7 mouse cellular contexts compared by ENCODE assay signal in genomic region chr19:6047899-6048166, GRCm38 (mm10). TPM values are rescaled to one million over a fixed set of nuclear protein-coding genes. Genes with fewer than 3 reads are reported as not detected.
DNase-seq lines count a peak whose midpoint lies in the region; ATAC-seq and TF ChIP-seq lines count a peak whose summit lies in the region.

No protein-coding gene starts in this region.

- 89% methylated on average over 8 of the region's 8 CpGs for WGBS in forebrain, embryonic 11.5 days
- WGBS in limb, embryonic 10.5 days = 89% methylated on average over 8 of the region's 8 CpGs
- WGBS in small intestine, adult 2 months = 68% methylated on average over 8 of the region's 8 CpGs

- no peaks in the 10 kb centered on the region for H3K27me3 ChIP-seq in megakaryocyte, embryonic 14.5 days (replicated peaks)
- H3K27me3 ChIP-seq in forebrain, embryonic 11.5 days (ENCODE audit: control insufficient read depth, insufficient read depth, low read length) = no peaks in the 10 kb centered on the region
- H3K27me3 ChIP-seq in limb, embryonic 10.5 days (ENCODE audit: low read depth, poor library complexity, severe bottlenecking) = no peaks in the 10 kb centered on the region
- no peaks in the 10 kb centered on the region for H3K27me3 ChIP-seq in small intestine, adult 2 months (ENCODE audit: control insufficient read depth, insufficient read depth, low read length)

- H3K9ac ChIP-seq in forebrain, embryonic 11.5 days (ENCODE audit: low read length) = peak overlapping the region; percentile 96

- peaks cover 67% of the 10 kb centered on the region for H3K4me1 ChIP-seq in megakaryocyte, embryonic 14.5 days
- peaks cover 12% of the 10 kb centered on the region for H3K4me1 ChIP-seq in forebrain, embryonic 11.5 days (replicated peaks; ENCODE audit: control insufficient read depth, insufficient read depth, low read length)
- peaks cover 24% of the 10 kb centered on the region for H3K4me1 ChIP-seq in limb, embryonic 10.5 days
- peaks cover 7% of the 10 kb centered on the region for H3K4me1 ChIP-seq in small intestine, adult 2 months (ENCODE audit: control insufficient read depth, insufficient read depth, insufficient read length, low read length)

- DNase-seq in forebrain, embryonic 11.5 days (ENCODE audit: low spot score) = no peak
- DNase-seq in limb, embryonic 10.5 days (ENCODE audit: low spot score) = no peak
- DNase-seq in right cerebral cortex, adult 18-20 months = no peak
- DNase-seq in embryo, embryonic 10.5 days (ENCODE audit: low spot score) = no peak

- H3K4me2 ChIP-seq in forebrain, embryonic 11.5 days (ENCODE audit: low read depth, low read length, severe bottlenecking) = peak overlapping the region; percentile 95

- no peaks in the 10 kb centered on the region for H3K9me3 ChIP-seq in megakaryocyte, embryonic 14.5 days
- no peaks in the 10 kb centered on the region for H3K9me3 ChIP-seq in forebrain, embryonic 11.5 days (ENCODE audit: control insufficient read depth, low read length)
- H3K9me3 ChIP-seq in limb, embryonic 10.5 days (replicated peaks) = no peaks in the 10 kb centered on the region

- H3K27ac ChIP-seq in forebrain, embryonic 11.5 days (ENCODE audit: low read depth, low read length) = no peak overlapping the region
- no peak overlapping the region for H3K27ac ChIP-seq in limb, embryonic 10.5 days
- H3K27ac ChIP-seq in small intestine, adult 2 months (ENCODE audit: insufficient read depth, low read depth, low read length) = peak overlapping the region; percentile 38

- TF ChIP-seq CTCF in small intestine, adult 2 months (IDR thresholded peaks at IDR 0.05; ENCODE audit: extremely low read depth, insufficient read length, insufficient replicate concordance, low read depth, low read length) = no peak

- ATAC-seq in megakaryocyte, adult 5-6 weeks (ENCODE audit: poor library complexity, severe bottlenecking) = no peak
- ATAC-seq in forebrain, embryonic 11.5 days (replicated peaks; ENCODE audit: low FRiP score) = no peak

- peak overlapping the region; percentile 97 for H3K4me3 ChIP-seq in megakaryocyte, embryonic 14.5 days (replicated peaks)
- peak overlapping the region; percentile 88 for H3K4me3 ChIP-seq in forebrain, embryonic 11.5 days (ENCODE audit: low read depth, low read length)
- H3K4me3 ChIP-seq in limb, embryonic 10.5 days = peak overlapping the region; percentile 89
- peak overlapping the region; percentile 73 for H3K4me3 ChIP-seq in small intestine, adult 2 months (ENCODE audit: low read depth, low read length)

- peaks cover 51% of the 10 kb centered on the region for H3K36me3 ChIP-seq in megakaryocyte, embryonic 14.5 days (replicated peaks; ENCODE audit: low read length)
- H3K36me3 ChIP-seq in forebrain, embryonic 11.5 days (ENCODE audit: control insufficient read depth, insufficient read depth, low read length) = peaks cover 21% of the 10 kb centered on the region
- peaks cover 51% of the 10 kb centered on the region for H3K36me3 ChIP-seq in limb, embryonic 10.5 days
- H3K36me3 ChIP-seq in small intestine, adult 2 months (ENCODE audit: control insufficient read depth, insufficient read depth, low read length) = peaks cover 47% of the 10 kb centered on the region

- TF ChIP-seq POLR2A in small intestine, adult 2 months (IDR thresholded peaks at IDR 0.05; ENCODE audit: low read depth, low read length) = no peak

RNA-seq across cellular contexts. Expression of gene Syvn1, which starts 1.5 kb away (rescaled TPM):
- polyA plus RNA-seq in megakaryocyte, embryonic 14.5 days (2012; ENCODE audit: insufficient read depth, low replicate concordance) = 129 and 202 TPM in 2 replicates
- 16.8 and 17.8 TPM in 2 replicates for total RNA-seq in megakaryocyte, adult 5-6 weeks (2015)
- total RNA-seq in megakaryocyte, adult 5-6 weeks (2017) = 6.3 and 7.2 TPM in 2 replicates
- polyA plus RNA-seq in forebrain, embryonic 11.5 days (2014; fragmentation: Nextera tagmentation; extraction: Ambion mirVana) = 29.1 and 35.8 TPM in 2 replicates
- polyA plus RNA-seq in limb, embryonic 10.5 days (2016; fragmentation: Nextera tagmentation; extraction: Ambion mirVana) = 36.9 and 38.6 TPM in 2 replicates
- polyA plus RNA-seq in small intestine, adult 2 months (2012; rRNA removed) = 70.9 and 103 TPM in 2 replicates

RNA-seq across cellular contexts. Expression of gene Mrpl49, which starts 9.8 kb away (rescaled TPM):
- polyA plus RNA-seq in megakaryocyte, embryonic 14.5 days (2012; ENCODE audit: insufficient read depth, low replicate concordance) = 19.0 and 54.3 TPM in 2 replicates
- total RNA-seq in megakaryocyte, adult 5-6 weeks (2015) = 28.7 and 35.8 TPM in 2 replicates
- total RNA-seq in megakaryocyte, adult 5-6 weeks (2017) = 31.0 and 33.0 TPM in 2 replicates
- 86.8 and 89.2 TPM in 2 replicates for polyA plus RNA-seq in forebrain, embryonic 11.5 days (2014; fragmentation: Nextera tagmentation; extraction: Ambion mirVana)
- 90.3 and 91.4 TPM in 2 replicates for polyA plus RNA-seq in limb, embryonic 10.5 days (2016; fragmentation: Nextera tagmentation; extraction: Ambion mirVana)
- 7.6 and 14.8 TPM in 2 replicates for polyA plus RNA-seq in small intestine, adult 2 months (2012; rRNA removed)

RNA-seq across cellular contexts. Expression of gene Fau, which starts 9.8 kb away (rescaled TPM):
- polyA plus RNA-seq in megakaryocyte, embryonic 14.5 days (2012; ENCODE audit: insufficient read depth, low replicate concordance) = 3,425 and 5,919 TPM in 2 replicates
- total RNA-seq in megakaryocyte, adult 5-6 weeks (2015) = 2,056 and 2,077 TPM in 2 replicates
- total RNA-seq in megakaryocyte, adult 5-6 weeks (2017) = 1,670 and 1,985 TPM in 2 replicates
- polyA plus RNA-seq in forebrain, embryonic 11.5 days (2014; fragmentation: Nextera tagmentation; extraction: Ambion mirVana) = 729 and 755 TPM in 2 replicates
- 820 and 955 TPM in 2 replicates for polyA plus RNA-seq in limb, embryonic 10.5 days (2016; fragmentation: Nextera tagmentation; extraction: Ambion mirVana)
- polyA plus RNA-seq in small intestine, adult 2 months (2012; rRNA removed) = 1,660 and 2,469 TPM in 2 replicates

RNA-seq across cellular contexts. Expression of gene Znhit2, which starts 13.2 kb away (rescaled TPM):
- polyA plus RNA-seq in megakaryocyte, embryonic 14.5 days (2012; ENCODE audit: insufficient read depth, low replicate concordance) = 39.7 and 64.8 TPM in 2 replicates
- total RNA-seq in megakaryocyte, adult 5-6 weeks (2015) = 8.9 and 10.0 TPM in 2 replicates
- total RNA-seq in megakaryocyte, adult 5-6 weeks (2017) = 10.4 and 11.3 TPM in 2 replicates
- 39.6 and 42.5 TPM in 2 replicates for polyA plus RNA-seq in forebrain, embryonic 11.5 days (2014; fragmentation: Nextera tagmentation; extraction: Ambion mirVana)
- 35.2 and 36.1 TPM in 2 replicates for polyA plus RNA-seq in limb, embryonic 10.5 days (2016; fragmentation: Nextera tagmentation; extraction: Ambion mirVana)
- 56.8 and 78.1 TPM in 2 replicates for polyA plus RNA-seq in small intestine, adult 2 months (2012; rRNA removed)

RNA-seq across cellular contexts. Expression of gene Tm7sf2, which starts 20.3 kb away (rescaled TPM):
- 26.1 and 59.5 TPM in 2 replicates for polyA plus RNA-seq in megakaryocyte, embryonic 14.5 days (2012; ENCODE audit: insufficient read depth, low replicate concordance)
- 4.7 and 8.6 TPM in 2 replicates for total RNA-seq in megakaryocyte, adult 5-6 weeks (2015)
- 4.5 and 4.7 TPM in 2 replicates for total RNA-seq in megakaryocyte, adult 5-6 weeks (2017)
- 31.7 and 33.3 TPM in 2 replicates for polyA plus RNA-seq in forebrain, embryonic 11.5 days (2014; fragmentation: Nextera tagmentation; extraction: Ambion mirVana)
- polyA plus RNA-seq in limb, embryonic 10.5 days (2016; fragmentation: Nextera tagmentation; extraction: Ambion mirVana) = 24.4 and 28.8 TPM in 2 replicates
- 30.6 and 49.4 TPM in 2 replicates for polyA plus RNA-seq in small intestine, adult 2 months (2012; rRNA removed)
